Mouse (Mus musculus): ENCODE results near the gene Zbtb46.

Gene Zbtb46

DNA sequence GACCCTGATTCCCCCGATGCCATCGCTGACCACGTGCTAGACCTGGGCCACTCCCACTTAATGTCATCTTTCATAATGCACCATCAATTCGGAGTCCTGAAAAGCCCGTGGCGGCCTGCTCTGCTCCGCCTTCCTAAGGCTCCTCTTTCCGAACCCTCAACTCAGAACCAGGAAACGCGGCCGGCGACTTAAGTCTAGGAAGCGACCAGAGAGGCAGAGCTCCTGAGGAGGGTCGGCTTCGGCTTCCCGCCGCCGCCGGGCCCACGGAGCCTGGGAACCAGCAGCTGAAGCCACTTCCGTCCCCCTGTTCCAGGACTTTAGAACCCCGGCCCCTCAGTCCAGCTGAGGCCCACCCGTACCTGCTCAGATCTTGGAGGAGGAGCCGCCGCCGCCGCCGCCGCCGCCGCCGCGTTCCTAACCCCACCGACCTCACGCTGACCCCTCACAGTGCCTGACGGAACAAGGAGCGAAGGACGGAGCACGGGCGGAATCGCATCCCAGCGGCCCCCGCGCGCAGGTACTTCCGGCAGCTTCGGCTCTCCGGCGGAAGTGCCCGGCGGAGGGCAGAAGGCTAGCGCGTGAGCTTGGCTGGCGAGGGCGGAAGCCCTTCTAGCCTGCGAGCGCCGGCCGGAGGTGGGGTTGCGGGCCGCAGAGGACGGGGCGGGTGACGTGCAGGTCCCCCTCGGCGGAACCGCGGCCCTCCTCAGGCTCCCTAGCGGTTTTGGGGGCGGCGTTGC, 94.2 kb downstream of the Zbtb46 start, which contains the start of the genes Zgpat and Arfrp1:
TSS of gene Zgpat (plus strand) at position 69 of the 737 bp plus-strand sequence.
TSS of gene Arfrp1 (minus strand) at position 545 of the 737 bp plus-strand sequence.
- peak; percentile 70 to 80 for DNase-seq (ENCODE audit: low spot score in 2 of 2)

DNA sequence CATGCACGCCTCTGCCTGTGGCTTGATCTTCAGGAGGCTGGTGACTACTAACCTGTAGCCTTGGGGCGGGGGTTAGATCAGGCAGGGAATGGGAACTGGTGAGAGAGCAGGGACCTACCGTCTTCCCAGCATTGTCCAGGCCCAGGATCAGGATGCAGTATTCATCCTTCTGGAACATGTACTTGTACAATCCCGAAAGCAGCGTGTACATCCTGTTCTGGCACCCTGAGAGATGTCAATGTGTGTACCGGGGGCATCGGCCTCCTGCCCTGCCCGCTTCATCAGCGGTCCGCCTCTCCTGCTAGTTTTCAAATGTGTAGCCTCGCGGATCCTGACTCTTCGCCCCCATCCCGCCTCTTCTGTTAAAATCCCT, 94.8 kb downstream of the Zbtb46 start:
- DNase-seq (ENCODE audit: low spot score in 2 of 2) = no peak

GRCm38 (mm10) chr2:181363946-181364345, 95.3 kb downstream of the Zbtb46 start:
- no peak for DNase-seq (ENCODE audit: low spot score in 2 of 2)

- no peak for DNase-seq (ENCODE audit: low spot score in 2 of 2)
Observed at GRCm38 (mm10) chr2:181356780-181357179, 102.4 kb downstream of the Zbtb46 start.

DNA sequence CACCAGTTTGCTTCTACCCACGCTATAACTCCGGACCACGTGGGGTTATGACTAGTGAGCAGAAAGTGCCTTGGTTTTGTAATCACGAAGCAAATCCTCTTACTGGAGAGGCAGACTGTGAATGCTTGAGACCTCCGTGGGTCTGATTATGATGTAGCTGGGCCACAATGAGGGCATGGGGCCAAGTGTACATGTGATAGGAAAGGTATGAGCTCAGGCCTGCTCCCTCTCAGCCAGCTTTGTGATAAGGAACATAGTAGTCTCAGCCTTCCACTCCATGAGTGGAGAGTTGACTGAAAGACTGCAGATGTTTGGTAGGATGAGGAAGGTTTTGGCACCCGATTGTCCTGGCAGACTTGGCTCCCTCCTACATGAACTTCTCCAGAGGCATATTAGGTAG, 116.5 kb downstream of the Zbtb46 start:
- DNase-seq (ENCODE audit: low spot score in 2 of 2) = no peak

DNA sequence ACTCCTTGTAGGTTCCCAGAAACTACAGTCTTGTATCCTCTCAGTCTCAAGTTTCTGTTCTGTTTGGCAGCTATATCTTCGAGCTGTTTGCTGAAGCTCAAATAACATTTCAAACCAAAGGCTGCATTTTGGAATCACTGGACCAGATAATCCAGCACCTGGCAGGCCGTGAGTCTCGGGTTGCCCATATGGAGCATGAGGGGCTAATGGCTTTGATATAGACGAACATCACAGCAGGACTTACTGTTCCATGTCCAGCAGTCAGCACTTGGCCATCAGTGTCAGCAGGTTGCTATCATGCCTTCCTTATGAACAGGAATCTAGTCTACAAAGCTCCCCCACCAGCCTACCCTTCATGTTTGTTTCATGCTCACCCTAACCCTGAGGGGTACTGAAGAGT, 118.8 kb downstream of the Zbtb46 start:
- no peak for DNase-seq (ENCODE audit: low spot score in 2 of 2)

Measured in frontal cortex, postnatal 25 days (tissue).